Mouse (Mus musculus): Measurements from ENCODE around the gene Ms4a1.

Gene Ms4a1

GRCm38 (mm10) chr19:11266052-11266845 lies at the start of gene Ms4a1:
Ms4a1 (minus strand) TSS chr19:11266241.
- TF ChIP-seq GATA4 (IDR thresholded peaks at IDR 0.05; ENCODE audit: insufficient replicate concordance, low read length) = no peak

- no peak for TF ChIP-seq GATA4 (IDR thresholded peaks at IDR 0.05; ENCODE audit: insufficient replicate concordance, low read length)
Measured at GRCm38 (mm10) chr19:11314354-11314753, 48.3 kb upstream of the Ms4a1 start, which contains the start of gene Ms4a14. Ms4a14 (minus strand) TSS chr19:11314454.

- no peak for TF ChIP-seq GATA4 (IDR thresholded peaks at IDR 0.05; ENCODE audit: insufficient replicate concordance, low read length)
Measured at GRCm38 (mm10) chr19:11308888-11309287, 42.8 kb upstream of the Ms4a1 start.

DNA sequence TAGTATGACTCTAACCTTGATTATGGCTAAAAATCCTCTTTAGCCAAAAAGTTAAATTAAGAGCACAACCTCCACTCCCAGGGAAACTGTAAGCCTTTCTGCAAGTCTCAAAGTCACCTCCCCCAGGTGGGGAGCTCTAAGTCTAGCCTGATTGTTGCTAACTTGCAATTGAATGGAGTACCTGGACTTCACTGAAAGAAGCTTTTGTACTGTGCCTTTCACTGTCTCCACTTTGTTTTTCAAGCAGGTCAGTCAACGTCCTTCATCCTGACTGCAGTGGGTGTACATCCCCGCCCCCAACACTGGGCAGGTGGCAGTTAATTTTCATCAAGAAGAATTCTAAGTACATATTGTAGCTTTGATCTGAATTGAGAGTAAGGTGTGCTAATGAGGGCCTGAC lies 32.9 kb upstream of the Ms4a1 start:
- TF ChIP-seq GATA4 (IDR thresholded peaks at IDR 0.05; ENCODE audit: insufficient replicate concordance, low read length) = no peak

GRCm38 (mm10) chr19:11292990-11293389 lies 26.9 kb upstream of the Ms4a1 start:
- no peak for TF ChIP-seq GATA4 (IDR thresholded peaks at IDR 0.05; ENCODE audit: insufficient replicate concordance, low read length)

GRCm38 (mm10) chr19:11283773-11284172 lies 17.7 kb upstream of the Ms4a1 start, which contains the start of gene Ms4a5:
Ms4a5 (minus strand) TSS chr19:11283873.
- no peak for TF ChIP-seq GATA4 (IDR thresholded peaks at IDR 0.05; ENCODE audit: insufficient replicate concordance, low read length)

DNA sequence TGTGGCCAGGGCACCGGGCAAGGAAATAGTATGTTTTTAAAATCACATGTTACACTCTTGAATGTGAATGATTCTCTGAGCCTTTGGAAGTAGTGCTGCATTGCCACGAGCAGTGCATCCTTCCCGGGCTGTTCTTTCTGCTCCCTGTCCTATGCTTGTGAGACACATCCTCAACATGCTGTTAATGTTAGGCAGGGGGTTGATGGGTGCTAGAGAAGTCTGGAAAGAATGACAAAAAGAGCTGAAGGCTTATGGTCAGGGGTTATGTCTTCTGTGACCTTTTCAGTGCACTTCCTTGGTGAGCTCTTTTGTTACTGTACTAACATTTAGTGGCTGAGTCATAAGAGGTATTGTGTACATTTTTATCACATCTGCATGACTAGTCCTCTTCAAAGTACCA lies 14.2 kb upstream of the Ms4a1 start:
- TF ChIP-seq GATA4 (IDR thresholded peaks at IDR 0.05; ENCODE audit: insufficient replicate concordance, low read length) = no peak

GRCm38 (mm10) chr19:11276431-11276830 lies 10.4 kb upstream of the Ms4a1 start:
- TF ChIP-seq GATA4 (IDR thresholded peaks at IDR 0.05; ENCODE audit: insufficient replicate concordance, low read length) = no peak

- no peak for TF ChIP-seq GATA4 (IDR thresholded peaks at IDR 0.05; ENCODE audit: insufficient replicate concordance, low read length)
Measured at GRCm38 (mm10) chr19:11266956-11267355, 915 bp upstream of the Ms4a1 start.

DNA sequence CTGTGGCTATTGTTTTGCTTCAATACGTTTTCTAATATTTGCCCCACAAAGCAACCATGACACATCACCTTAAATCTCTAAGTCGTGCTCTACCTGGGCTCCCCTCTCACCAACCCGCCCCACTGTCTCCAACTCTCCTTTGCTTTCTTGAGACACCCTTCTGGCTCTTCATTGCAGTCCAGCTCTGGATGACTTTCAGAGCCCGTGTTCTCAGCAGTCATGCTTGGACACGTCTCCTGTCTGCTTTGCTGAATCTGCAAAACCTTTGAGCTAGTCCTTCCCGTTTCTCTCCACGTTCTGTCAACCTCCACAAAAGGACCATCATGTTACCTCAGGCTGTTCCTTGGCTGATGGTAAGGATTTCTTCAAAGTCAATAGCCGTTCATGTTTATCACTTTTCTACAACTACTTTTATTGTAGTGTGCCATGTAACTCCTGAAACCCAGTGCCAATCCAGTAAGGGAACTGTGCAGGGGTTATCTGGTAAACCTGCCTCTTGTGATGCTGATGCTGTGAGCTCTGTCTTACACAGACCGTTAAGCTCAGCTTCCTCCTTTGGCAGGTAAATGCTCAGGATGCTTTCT lies 1.3 kb downstream of the Ms4a1 start:
- no peak for TF ChIP-seq GATA4 (IDR thresholded peaks at IDR 0.05; ENCODE audit: insufficient replicate concordance, low read length)

DNA sequence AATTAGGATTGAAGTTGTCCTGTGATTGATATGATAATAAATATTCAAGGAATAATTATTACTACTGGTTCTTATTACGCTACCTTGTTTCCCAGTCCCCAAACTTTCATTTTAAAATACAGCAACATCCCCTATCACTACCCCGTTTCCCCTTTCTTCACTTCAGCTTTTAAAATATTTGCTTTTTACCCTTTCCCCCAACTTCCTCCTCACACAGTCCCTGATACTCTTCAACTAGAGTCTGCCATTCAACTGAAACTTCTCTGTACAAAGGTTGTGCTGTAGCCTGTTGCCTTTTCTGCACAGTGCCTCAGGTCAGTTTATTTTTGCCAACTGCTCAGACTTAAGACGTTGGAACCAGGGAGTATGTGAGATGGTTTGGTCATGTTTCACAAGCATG lies 2.5 kb downstream of the Ms4a1 start:
- TF ChIP-seq GATA4 (IDR thresholded peaks at IDR 0.05; ENCODE audit: insufficient replicate concordance, low read length) = no peak

- no peak for TF ChIP-seq GATA4 (IDR thresholded peaks at IDR 0.05; ENCODE audit: insufficient replicate concordance, low read length)
Measured at GRCm38 (mm10) chr19:11261522-11261921, 4.5 kb downstream of the Ms4a1 start.

GRCm38 (mm10) chr19:11244230-11244629 lies 21.8 kb downstream of the Ms4a1 start:
- no peak for TF ChIP-seq GATA4 (IDR thresholded peaks at IDR 0.05; ENCODE audit: insufficient replicate concordance, low read length)

- TF ChIP-seq GATA4 (IDR thresholded peaks at IDR 0.05; ENCODE audit: insufficient replicate concordance, low read length) = no peak
Measured at GRCm38 (mm10) chr19:11242560-11242959, 23.5 kb downstream of the Ms4a1 start.

- TF ChIP-seq GATA4 (IDR thresholded peaks at IDR 0.05; ENCODE audit: insufficient replicate concordance, low read length) = no peak
Measured at GRCm38 (mm10) chr19:11235820-11236219, 30.2 kb downstream of the Ms4a1 start.

DNA sequence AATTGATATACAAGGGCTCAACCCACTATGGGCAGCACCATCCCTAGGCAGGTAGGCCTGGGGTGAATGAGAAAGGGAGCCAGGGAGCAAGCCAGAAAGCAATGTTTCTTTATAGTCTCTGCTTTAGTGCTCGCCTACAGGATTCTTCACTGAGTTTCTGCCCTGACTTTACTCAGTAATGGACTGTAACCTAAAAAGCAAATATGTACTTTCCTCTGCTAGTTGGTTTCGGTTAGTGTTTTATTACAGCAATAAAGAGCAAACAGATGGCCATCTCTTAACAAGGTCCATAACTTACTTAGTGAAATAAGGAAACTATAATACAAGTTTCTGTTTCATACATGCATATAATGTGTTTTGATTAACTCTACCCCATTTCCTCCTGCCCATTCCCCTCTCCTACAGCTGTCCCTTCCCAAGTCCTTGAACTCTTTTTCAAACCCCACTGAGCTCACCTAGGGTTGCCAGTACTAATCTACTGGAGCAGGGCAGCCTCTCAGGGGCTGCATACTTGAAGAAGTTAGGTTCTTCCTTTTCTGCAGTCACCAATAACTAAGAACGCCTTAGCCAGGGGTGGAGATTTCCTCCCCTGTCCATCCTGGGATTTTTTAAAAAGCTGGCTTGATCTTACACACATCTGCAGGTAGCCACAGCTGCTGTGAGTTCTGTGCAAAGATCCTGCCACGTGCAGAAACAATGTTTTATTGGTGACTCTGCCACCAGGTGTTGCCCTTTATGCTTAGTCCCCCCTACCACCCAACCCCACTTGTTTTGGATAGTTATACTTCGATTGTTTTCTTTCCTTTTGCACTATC lies 30.9 kb downstream of the Ms4a1 start:
- TF ChIP-seq GATA4 (IDR thresholded peaks at IDR 0.05; ENCODE audit: insufficient replicate concordance, low read length) = no peak

Data from liver, adult (tissue).